Mouse (Mus musculus): ENCODE measurements around the gene Nmt1.

The Nmt1 gene

GRCm38 (mm10) chr11:103078131-103078530 lies 50.1 kb downstream of the Nmt1 start:
- DNase-seq (ENCODE audit: low spot score), result no peak

GRCm38 (mm10) chr11:103080323-103081091 lies 52.5 kb downstream of the Nmt1 start:
- DNase-seq (ENCODE audit: low spot score), result no peak

- no peak for DNase-seq (ENCODE audit: low spot score)
Observed at GRCm38 (mm10) chr11:103081631-103082030, 53.6 kb downstream of the Nmt1 start.

DNA sequence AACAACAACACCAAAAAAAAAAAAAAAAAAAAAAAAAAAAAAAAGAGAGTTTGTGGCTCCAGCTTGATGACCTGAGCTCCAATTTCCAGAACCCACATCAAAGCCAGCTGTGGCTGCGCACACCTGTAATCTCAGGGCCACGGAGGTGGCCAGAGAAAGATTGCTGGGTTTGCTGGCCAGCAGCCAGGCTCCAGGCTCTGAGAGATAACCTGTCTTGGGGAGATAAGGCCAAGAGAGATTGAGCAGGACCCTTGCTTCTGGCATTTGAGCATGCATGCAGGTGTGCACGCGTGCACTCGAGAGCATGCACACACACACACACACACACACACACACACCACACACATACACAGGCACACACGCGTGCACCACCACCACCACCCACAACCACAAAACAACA lies 65.3 kb downstream of the Nmt1 start:
- DNase-seq (ENCODE audit: low spot score), result no peak

DNA sequence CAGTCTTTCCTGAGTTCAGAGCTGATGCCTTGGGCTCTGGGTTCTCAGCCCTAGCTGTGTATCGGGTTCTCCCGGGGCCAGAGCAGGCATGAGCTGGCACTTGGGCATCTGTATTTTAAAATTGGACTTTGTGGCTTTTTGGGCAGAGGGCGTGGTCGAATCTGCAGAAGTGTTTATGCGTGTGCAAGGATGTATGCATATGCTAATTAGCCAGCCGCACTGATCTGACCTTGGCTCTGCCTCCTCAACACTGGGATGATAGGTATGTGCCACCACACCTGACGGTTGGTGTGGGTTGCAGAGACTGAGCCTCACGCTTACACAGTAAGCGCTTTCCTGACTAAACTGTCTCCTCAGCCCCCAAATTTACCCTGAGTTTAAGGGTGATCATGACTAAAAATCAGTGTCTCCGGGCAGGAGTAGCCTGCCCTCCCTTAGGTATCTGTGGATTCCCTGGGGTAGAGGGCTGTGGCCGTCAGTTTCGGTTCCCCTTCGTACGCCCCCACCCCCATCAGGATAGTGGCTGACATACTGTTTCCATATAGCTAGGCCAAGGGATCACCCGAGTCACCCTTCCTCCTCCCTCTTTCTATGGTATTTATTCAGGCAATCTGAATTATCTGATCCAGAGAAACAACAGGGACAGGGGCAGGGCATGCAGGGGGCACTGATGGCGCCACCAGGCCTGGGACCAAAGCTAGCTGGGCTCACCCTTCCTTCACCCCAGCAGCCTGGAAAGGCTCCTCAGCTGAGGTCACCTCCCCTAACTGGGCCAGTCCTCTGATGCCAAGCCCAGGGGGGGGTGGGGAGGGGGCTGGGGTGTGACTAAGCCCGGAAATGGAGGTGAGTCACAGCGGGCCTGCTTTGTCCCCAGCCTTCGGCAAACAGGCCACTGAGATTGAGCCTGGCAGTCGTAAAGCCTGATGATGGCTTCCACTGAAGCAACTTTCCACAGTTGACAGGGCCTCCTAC lies 66.2 kb downstream of the Nmt1 start:
- no peak for DNase-seq (ENCODE audit: low spot score)

GRCm38 (mm10) chr11:103095107-103095670 lies 67.2 kb downstream of the Nmt1 start:
- no peak for DNase-seq (ENCODE audit: low spot score)

GRCm38 (mm10) chr11:103095801-103096200 lies 67.8 kb downstream of the Nmt1 start:
- no peak for DNase-seq (ENCODE audit: low spot score)

GRCm38 (mm10) chr11:103096979-103097894 lies 69.2 kb downstream of the Nmt1 start:
- no peak for DNase-seq (ENCODE audit: low spot score)

- DNase-seq (ENCODE audit: low spot score), result no peak
Observed at GRCm38 (mm10) chr11:103098531-103099190, 70.7 kb downstream of the Nmt1 start.

- DNase-seq (ENCODE audit: low spot score), result no peak
Observed at GRCm38 (mm10) chr11:103099352-103099940, 71.5 kb downstream of the Nmt1 start.

DNA sequence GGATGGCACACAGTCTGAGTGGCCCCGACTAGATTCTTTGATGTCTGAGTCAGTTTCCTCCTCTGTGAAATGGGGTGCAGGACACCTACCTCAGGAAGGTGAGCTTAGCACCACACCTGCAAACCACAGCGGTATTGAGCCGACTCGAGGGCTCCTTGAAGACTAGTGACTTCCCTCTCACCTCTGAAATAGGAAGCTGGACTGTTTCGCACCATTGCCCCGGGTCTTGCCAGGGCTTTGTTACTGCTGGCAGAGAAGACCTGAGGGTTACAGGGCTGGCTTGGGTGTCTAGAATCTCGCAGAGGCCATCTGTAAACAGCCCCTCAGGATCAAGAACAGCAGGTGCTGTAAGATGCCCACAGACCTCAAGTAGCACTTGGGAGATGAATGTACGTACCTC lies 72.4 kb downstream of the Nmt1 start:
- DNase-seq (ENCODE audit: low spot score), result no peak

GRCm38 (mm10) chr11:103101481-103101865 lies 73.5 kb downstream of the Nmt1 start, which contains the start of the genes Plcd3 and Acbd4:
Plcd3 (minus strand) TSS chr11:103101658.
Acbd4 (plus strand) TSS chr11:103101682.
- DNase-seq (ENCODE audit: low spot score), result peak; percentile 62

- DNase-seq (ENCODE audit: low spot score), result no peak
Observed at GRCm38 (mm10) chr11:103101866-103102501, 74.0 kb downstream of the Nmt1 start.

- peak; percentile 99 for DNase-seq (ENCODE audit: low spot score)
Observed at GRCm38 (mm10) chr11:103102725-103103349, 74.8 kb downstream of the Nmt1 start.

DNA sequence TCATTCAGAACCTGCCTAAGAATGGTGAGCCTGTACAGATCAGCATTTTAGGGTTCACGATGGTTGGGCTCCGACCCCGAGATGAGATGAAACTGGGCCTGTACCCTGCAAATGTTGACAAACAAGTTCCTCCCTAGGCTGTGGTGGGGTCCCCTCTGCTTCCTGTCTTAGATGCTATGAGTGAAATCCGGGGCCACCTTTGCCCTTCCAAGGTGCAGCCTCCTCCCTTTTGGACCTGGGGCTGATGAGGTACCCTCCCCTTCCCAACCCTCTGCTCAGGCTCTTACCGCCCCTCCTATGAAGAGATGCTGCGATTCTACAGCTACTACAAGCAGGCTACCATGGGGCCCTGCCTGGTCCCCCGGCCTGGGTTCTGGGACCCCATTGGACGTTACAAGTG lies 75.6 kb downstream of the Nmt1 start:
- DNase-seq (ENCODE audit: low spot score), result no peak

DNA sequence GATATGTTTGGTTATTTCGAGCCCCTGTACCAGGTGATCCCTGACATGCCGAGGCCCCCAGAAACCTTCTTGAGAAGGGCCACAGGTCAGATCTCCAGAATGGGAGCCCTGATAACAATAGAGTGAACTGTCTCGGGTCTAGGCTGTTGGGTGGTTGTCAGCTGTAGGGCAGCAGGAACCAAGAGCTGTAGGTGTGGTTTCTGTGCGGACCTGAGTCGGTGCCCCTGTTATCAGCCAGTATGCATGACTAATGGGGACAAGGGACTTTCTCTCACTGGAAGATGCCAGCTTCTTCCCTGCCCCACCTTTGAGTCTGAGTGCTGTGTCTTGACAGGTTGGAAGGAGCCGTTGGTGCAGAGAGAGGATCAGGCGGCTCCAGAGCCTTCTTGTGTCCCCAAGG lies 76.5 kb downstream of the Nmt1 start:
- no peak for DNase-seq (ENCODE audit: low spot score)

- DNase-seq (ENCODE audit: low spot score), result no peak
Observed at GRCm38 (mm10) chr11:103105180-103105725, 77.3 kb downstream of the Nmt1 start.

- no peak for DNase-seq (ENCODE audit: low spot score)
Observed at GRCm38 (mm10) chr11:103105810-103106209, 77.8 kb downstream of the Nmt1 start.

- no peak for DNase-seq (ENCODE audit: low spot score)
Observed at GRCm38 (mm10) chr11:103106386-103106785, 78.4 kb downstream of the Nmt1 start.
